Mouse (Mus musculus) embryonic fibroblast, embryonic 13.5 days (primary cell): ENCODE measurements around the gene T. TPM values are rescaled to one million over a fixed set of nuclear protein-coding genes. Genes with fewer than 3 reads are reported as not detected.
A peak's percentile ranks its signal among the peaks of the same experiment; 100 is the strongest.
"Not testable (repeated sequence)": the region's sequence is repeated elsewhere in the genome, so short reads cannot be mapped to it uniquely, and the experiment has no call there.

Experiments
- H3K27ac ChIP-seq: 2 replicates; pipeline ENCODE4 v1.5.1; 2012; ENCODE audit warnings: low read length, control low read depth, inconsistent platforms; ENCODE audit not compliant: insufficient read depth
- H3K4me1 ChIP-seq: 2 replicates; pipeline ENCODE4 v1.6.1; 2011; ENCODE audit warnings: low read length; ENCODE audit not compliant: control insufficient read depth, insufficient read depth
- H3K4me3 ChIP-seq: 2 replicates; pipeline ENCODE4 v1.5.1; 2011; ENCODE audit warnings: mild to moderate bottlenecking, control low read depth, low read length; ENCODE audit not compliant: insufficient read depth
- CTCF ChIP-seq: IDR thresholded peaks from 2 replicates; pipeline ENCODE4 v1.5.1; 2011; ENCODE audit warnings: mild to moderate bottlenecking, control low read depth, low read length, moderate library complexity, borderline replicate concordance; ENCODE audit not compliant: insufficient read depth
- POLR2A ChIP-seq: IDR thresholded peaks from 2 replicates; pipeline ENCODE4 v1.6.1; 2011; ENCODE audit warnings: low read depth, mild to moderate bottlenecking, control low read depth, low read length, moderate library complexity
- polyA plus RNA-seq: library from polyadenylated mRNA; stranded (reverse); fragments of >200 nt; gene quantifications from 2 replicates; pipeline ENCODE4 v1.2.4, GENCODE M21; 2011; ENCODE audit warnings: low read depth; ENCODE audit not compliant: missing spikeins, insufficient read length

Gene T
- polyA plus RNA-seq = not detected in 2 replicates

- no peak within 1 kb of the TSS for H3K4me3 ChIP-seq
- TF ChIP-seq POLR2A = no peak
- TF ChIP-seq CTCF = no peak
- no peaks in the 10 kb centered on the region for H3K4me1 ChIP-seq
- no peak within 1 kb of the TSS for H3K27ac ChIP-seq
These were observed at the start of gene T for GRCm38 (mm10) chr17:8433978-8434960. TSS of gene T (plus strand) at chr17:8434423.

- no peaks in the 10 kb centered on the region for H3K4me1 ChIP-seq
- no peak overlapping the region for H3K4me3 ChIP-seq
- TF ChIP-seq CTCF (no peak), POLR2A (no peak)
- no peak overlapping the region for H3K27ac ChIP-seq
These were observed 48.8 kb upstream of the T start for GRCm38 (mm10) chr17:8385441-8385840.

- H3K27ac ChIP-seq = no peak overlapping the region
- H3K4me3 ChIP-seq = no peak overlapping the region
- TF ChIP-seq POLR2A (no peak), CTCF (peak; percentile 38; the same call in 1 of the 2 replicates)
These were observed 45.8 kb upstream of the T start for GRCm38 (mm10) chr17:8388463-8388862.

GRCm38 (mm10) chr17:8388990-8389789 lies 45.0 kb upstream of the T start:
- Histone ChIP-seq H3K4me3 (no peak overlapping the region), H3K27ac (no peak overlapping the region), H3K4me1 (no peaks in the 10 kb centered on the region)
- TF ChIP-seq POLR2A = no peak
- no peak for TF ChIP-seq CTCF

More at GRCm38 (mm10) chr17:8388463-8388862, 45.8 kb upstream of the T start:
- no peaks in the 10 kb centered on the region for H3K4me1 ChIP-seq

GRCm38 (mm10) chr17:8389790-8390095 lies 44.5 kb upstream of the T start:
- TF ChIP-seq CTCF (no peak), POLR2A (no peak)

GRCm38 (mm10) chr17:8390487-8390886 lies 43.7 kb upstream of the T start:
- no peak overlapping the region for H3K4me3 ChIP-seq
- TF ChIP-seq CTCF = no peak
- TF ChIP-seq POLR2A = no peak
- no peak overlapping the region for H3K27ac ChIP-seq
- H3K4me1 ChIP-seq = no peaks in the 10 kb centered on the region

More at GRCm38 (mm10) chr17:8389790-8390095, 44.5 kb upstream of the T start:
- Histone ChIP-seq H3K4me3 (no peak overlapping the region), H3K27ac (no peak overlapping the region), H3K4me1 (no peaks in the 10 kb centered on the region)

- H3K27ac ChIP-seq = no peak overlapping the region
- no peak overlapping the region for H3K4me3 ChIP-seq
- TF ChIP-seq POLR2A = no peak
- TF ChIP-seq CTCF = no peak
- H3K4me1 ChIP-seq = no peaks in the 10 kb centered on the region
These were observed 37.9 kb upstream of the T start for GRCm38 (mm10) chr17:8396371-8396770.

- no peaks in the 10 kb centered on the region for H3K4me1 ChIP-seq
- H3K27ac ChIP-seq = no peak overlapping the region
- no peak overlapping the region for H3K4me3 ChIP-seq
- TF ChIP-seq POLR2A (no peak), CTCF (no peak)
These were observed 36.3 kb upstream of the T start for GRCm38 (mm10) chr17:8397946-8398345.

GRCm38 (mm10) chr17:8403932-8404331 lies 30.3 kb upstream of the T start:
- H3K4me1 ChIP-seq = not testable (repeated sequence)

GRCm38 (mm10) chr17:8406285-8406684 lies 27.9 kb upstream of the T start:
- Histone ChIP-seq H3K4me1 (0 out of 2 replicates have a peak, but pooled peaks cover 4% of the 10 kb centered on the region), H3K4me3 (no peak overlapping the region), H3K27ac (no peak overlapping the region)
- no peak for TF ChIP-seq CTCF
- no peak for TF ChIP-seq POLR2A

More at GRCm38 (mm10) chr17:8403932-8404331, 30.3 kb upstream of the T start:
- H3K27ac ChIP-seq, H3K4me3 ChIP-seq: not testable (repeated sequence)

GRCm38 (mm10) chr17:8408002-8408401 lies 26.2 kb upstream of the T start:
- H3K4me1 ChIP-seq, H3K27ac ChIP-seq, H3K4me3 ChIP-seq: not testable (repeated sequence)
